Mouse (Mus musculus): ENCODE measurements at regions not wholly inside any gene's neighbourhood (a gene's known extent, or its start where the extent isn't known, plus 50 kb on each side); places are given as distances from the start of the nearest gene placed in this dataset.

- Histone ChIP-seq H3K4me3 (no peak overlapping the region), H3K9me3 (no peaks in the 10 kb centered on the region), H3K4me2 (replicated peaks) (no peak overlapping the region), H3K4me1 (no peaks in the 10 kb centered on the region), H3K36me3 (no peaks in the 10 kb centered on the region), H3K27me3 (no peaks in the 10 kb centered on the region), H3K27ac (replicated peaks) (no peak overlapping the region), H3K9ac (replicated peaks) (no peak overlapping the region)
- peak; percentile 93 for ATAC-seq (replicated peaks)
- 70% methylated on average over 4 of the region's 4 CpGs for WGBS
Measured at GRCm38 (mm10) chr11:14676992-14677734, 78.1 kb downstream of the Pom121l12 start.

DNA sequence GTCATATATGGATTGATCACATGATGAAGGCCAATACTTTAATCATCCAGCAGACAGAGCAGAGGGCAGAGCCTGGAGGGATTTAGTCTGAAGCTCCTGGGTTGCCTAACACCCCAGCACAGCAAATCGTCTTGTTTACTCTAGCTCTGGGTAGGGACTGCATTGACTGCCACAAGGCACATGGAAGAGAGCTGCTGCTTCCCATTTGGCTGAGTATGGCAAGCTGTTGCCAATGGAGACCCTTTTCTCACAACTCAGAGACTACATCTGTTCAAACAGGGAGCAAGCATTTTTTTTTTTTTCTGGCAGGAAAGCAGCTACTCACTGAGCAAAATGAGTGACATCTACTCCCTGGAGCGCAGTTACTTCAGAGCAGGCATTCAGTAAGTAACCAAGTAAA, 101.6 kb downstream of the Pom121l12 start:
- Histone ChIP-seq H3K27ac (replicated peaks) (no peak overlapping the region), H3K4me2 (replicated peaks) (no peak overlapping the region), H3K9me3 (no peaks in the 10 kb centered on the region), H3K9ac (replicated peaks) (no peak overlapping the region), H3K27me3 (no peaks in the 10 kb centered on the region), H3K4me3 (no peak overlapping the region), H3K36me3 (no peaks in the 10 kb centered on the region), H3K4me1 (no peaks in the 10 kb centered on the region)
- 48% methylated on average over 2 of the region's 2 CpGs for WGBS
- peak; percentile 84 for ATAC-seq (replicated peaks)

Data from forebrain, embryonic 15.5 days (tissue).